Mouse (Mus musculus) MEL (cell line): Measurements from ENCODE around the gene Poc1b. TPM values are rescaled to one million over a fixed set of nuclear protein-coding genes. Genes with fewer than 3 reads are reported as not detected.

ENCODE experiments used
- DNase-seq: peaks from one replicate; pipeline ENCODE4 v3.0.0; 2011; ENCODE audit warnings: low read depth, low spot score
- H3K27ac ChIP-seq: 2 replicates; pipeline ENCODE4 v1.5.1; 2012; ENCODE audit warnings: low read depth, mild to moderate bottlenecking, control low read depth, low read length, moderate library complexity; ENCODE audit not compliant: control insufficient read depth
- H3K27me3 ChIP-seq, 2 experiments: fragments of 150-350 bp in 1 of 2; sonication (generic) in 1 of 2; 2 replicates each; pipeline ENCODE4 v1.6.1; 2012; ENCODE audit warnings: low read length in 2 of 2, mild to moderate bottlenecking in 2 of 2, improper control_type of control experiment in 1 of 2, moderate library complexity in 1 of 2; ENCODE audit not compliant: insufficient read depth in 2 of 2, control insufficient read depth in 1 of 2
- H3K36me3 ChIP-seq, 2 experiments: 2 replicates each; pipeline ENCODE4 v1.6.1; 2012 to 2014; ENCODE audit warnings: low read length in 2 of 2, improper control_type of control experiment in 1 of 2, inconsistent platforms in 1 of 2, mild to moderate bottlenecking in 1 of 2; ENCODE audit not compliant: insufficient read depth in 2 of 2, control insufficient read depth in 1 of 2
- H3K4me1 ChIP-seq, 2 experiments: fragments of 150-350 bp in 1 of 2; sonication (generic) in 1 of 2; 2 replicates each; pipeline ENCODE4 v1.6.1; 2012; ENCODE audit warnings: low read length in 2 of 2, improper control_type of control experiment in 1 of 2, mild to moderate bottlenecking in 1 of 2; ENCODE audit not compliant: insufficient read depth in 2 of 2, control insufficient read depth in 1 of 2
- H3K4me3 ChIP-seq, 2 experiments: fragments of 150-350 bp in 1 of 2; sonication (generic) in 1 of 2; 2 replicates each; pipeline ENCODE4 v1.5.1; 2012; ENCODE audit warnings: low read depth in 2 of 2, low read length in 2 of 2, mild to moderate bottlenecking in 2 of 2, moderate library complexity in 2 of 2, control low read depth in 1 of 2, improper control_type of control experiment in 1 of 2; ENCODE audit not compliant: control insufficient read depth in 1 of 2, insufficient read depth in 1 of 2
- H3K79me2 ChIP-seq: 2 replicates; pipeline ENCODE4 v1.6.1; 2012; ENCODE audit warnings: mild to moderate bottlenecking, low read length, moderate library complexity; ENCODE audit not compliant: control insufficient read depth, poor library complexity, insufficient read depth
- H3K9ac ChIP-seq: 2 replicates; pipeline ENCODE4 v1.6.1; 2012; ENCODE audit warnings: low read depth, mild to moderate bottlenecking, control low read depth, low read length, moderate library complexity; ENCODE audit not compliant: control insufficient read depth, poor library complexity, severe bottlenecking
- H3K9me3 ChIP-seq: fragments of 150-350 bp; sonication (generic); replicated peaks from 2 replicates; pipeline ENCODE4 v1.6.1; 2012; ENCODE audit warnings: mild to moderate bottlenecking, low read length, improper control_type of control experiment, moderate library complexity; ENCODE audit not compliant: insufficient read depth
- BHLHE40 ChIP-seq: IDR thresholded peaks from 2 replicates; pipeline ENCODE4 v1.6.1; 2012; ENCODE audit warnings: low read depth, mild to moderate bottlenecking, inconsistent platforms, low read length, improper control_type of control experiment, borderline replicate concordance
- CHD1 ChIP-seq: IDR thresholded peaks from 2 replicates; pipeline ENCODE4 v1.6.1; 2012; ENCODE audit warnings: low read depth, mild to moderate bottlenecking, inconsistent platforms, low read length, improper control_type of control experiment
- CHD2 ChIP-seq: IDR thresholded peaks from 2 replicates; pipeline ENCODE4 v1.6.1; 2011; ENCODE audit warnings: low read length, improper control_type of control experiment
- CTCF ChIP-seq, 3 experiments: IDR thresholded peaks in 2 of 3; conservative IDR thresholded peaks in 1 of 3; 2 replicates each; pipeline ENCODE4 v1.5.1; 2011 to 2012; ENCODE audit warnings: low read length in 3 of 3, low read depth in 2 of 3, mild to moderate bottlenecking in 2 of 3, improper control_type of control experiment in 1 of 3, inconsistent platforms in 1 of 3, mixed read lengths in 1 of 3, moderate library complexity in 1 of 3; ENCODE audit not compliant: control insufficient read depth in 1 of 3, insufficient read depth in 1 of 3, poor library complexity in 1 of 3, severe bottlenecking in 1 of 3
- ETS1 ChIP-seq: IDR thresholded peaks from 2 replicates; pipeline ENCODE4 v1.6.1; 2012; ENCODE audit warnings: low read depth, mild to moderate bottlenecking, inconsistent platforms, low read length, improper control_type of control experiment, moderate library complexity
- MAZ ChIP-seq: IDR thresholded peaks from 2 replicates; pipeline ENCODE4 v1.6.1; 2012; ENCODE audit warnings: low read depth, mild to moderate bottlenecking, inconsistent platforms, low read length, improper control_type of control experiment
- MEF2A ChIP-seq: IDR thresholded peaks from 2 replicates; pipeline ENCODE4 v1.6.1; 2014; ENCODE audit warnings: low read depth, mild to moderate bottlenecking, inconsistent platforms, low read length, improper control_type of control experiment; ENCODE audit not compliant: poor library complexity, insufficient replicate concordance, severe bottlenecking; ENCODE audit errors: extremely low read depth
- MXI1 ChIP-seq: IDR thresholded peaks from 2 replicates; pipeline ENCODE4 v1.6.1; 2011; ENCODE audit warnings: mild to moderate bottlenecking, low read depth, low read length, improper control_type of control experiment
- MYB ChIP-seq: IDR thresholded peaks from 2 replicates; pipeline ENCODE4 v1.6.1; 2011; ENCODE audit warnings: mild to moderate bottlenecking, low read depth, low read length, improper control_type of control experiment
- MYC ChIP-seq: IDR thresholded peaks from 2 replicates; pipeline ENCODE4 v1.6.1; 2011; ENCODE audit warnings: low read depth, mild to moderate bottlenecking, low read length, improper control_type of control experiment, moderate library complexity
- POLR2A ChIP-seq, 2 experiments: IDR thresholded peaks; 2 replicates each; pipeline ENCODE4 v1.6.1; 2011 to 2012; ENCODE audit warnings: low read length in 2 of 2, mild to moderate bottlenecking in 2 of 2, control low read depth in 1 of 2, improper control_type of control experiment in 1 of 2, low read depth in 1 of 2, moderate library complexity in 1 of 2; ENCODE audit not compliant: control insufficient read depth in 1 of 2, insufficient read depth in 1 of 2, poor library complexity in 1 of 2
- RAD21 ChIP-seq: IDR thresholded peaks from 2 replicates; pipeline ENCODE4 v1.6.1; 2011; ENCODE audit warnings: mild to moderate bottlenecking, low read depth, low read length, improper control_type of control experiment
- SIN3A ChIP-seq: IDR thresholded peaks from 2 replicates; pipeline ENCODE4 v1.6.1; 2012; ENCODE audit warnings: low read length, improper control_type of control experiment, inconsistent platforms
- SMC3 ChIP-seq: IDR thresholded peaks from 2 replicates; pipeline ENCODE4 v1.6.1; 2011; ENCODE audit warnings: low read depth, low read length, improper control_type of control experiment
- TAL1 ChIP-seq: IDR thresholded peaks from 2 replicates; pipeline ENCODE4 v1.6.1; 2012; ENCODE audit warnings: mild to moderate bottlenecking, inconsistent platforms, low read length, moderate library complexity, mixed read lengths
- TCF12 ChIP-seq: IDR thresholded peaks from 2 replicates; pipeline ENCODE4 v1.6.1; 2014; ENCODE audit warnings: low read depth, mild to moderate bottlenecking, inconsistent platforms, low read length, improper control_type of control experiment, moderate library complexity
- USF2 ChIP-seq, 2 experiments: IDR thresholded peaks; 2 replicates each; pipeline ENCODE4 v1.6.1; 2011 to 2012; ENCODE audit warnings: improper control_type of control experiment in 2 of 2, low read length in 2 of 2, borderline replicate concordance in 1 of 2, inconsistent platforms in 1 of 2, low read depth in 1 of 2, mild to moderate bottlenecking in 1 of 2; ENCODE audit not compliant: insufficient read depth in 1 of 2
- ZMIZ1 ChIP-seq: IDR thresholded peaks from 2 replicates; pipeline ENCODE4 v1.6.1; 2012; ENCODE audit warnings: low read depth, mild to moderate bottlenecking, inconsistent platforms, low read length, improper control_type of control experiment, moderate library complexity
- ZNF384 ChIP-seq: IDR thresholded peaks from 2 replicates; pipeline ENCODE4 v1.6.1; 2012; ENCODE audit warnings: low read depth, mild to moderate bottlenecking, inconsistent platforms, low read length, improper control_type of control experiment
- polyA plus RNA-seq, 2 experiments: library from polyadenylated mRNA; stranded (reverse) in 1 of 2; unstranded in 1 of 2; fragments of >175 nt in 1 of 2; fragments of >200 nt in 1 of 2; gene quantifications; 2 replicates each; pipeline versions ENCODE4 v1.2.1 to v1.2.4; 2012; ENCODE audit warnings: low replicate concordance in 2 of 2, low read depth in 1 of 2; ENCODE audit not compliant: insufficient read length in 2 of 2, insufficient read depth in 1 of 2, missing spikeins in 1 of 2
- total RNA-seq: library from RNA; depleted of rRNA; stranded (reverse); fragments of 300-350 nt; gene quantifications from 2 replicates; pipeline ENCODE4 v1.2.3, GENCODE M21; 2012

The Poc1b gene
- total and polyA plus RNA-seq, 3 experiments, result 3.3 to 15.3 TPM; not detected in 1

DNA sequence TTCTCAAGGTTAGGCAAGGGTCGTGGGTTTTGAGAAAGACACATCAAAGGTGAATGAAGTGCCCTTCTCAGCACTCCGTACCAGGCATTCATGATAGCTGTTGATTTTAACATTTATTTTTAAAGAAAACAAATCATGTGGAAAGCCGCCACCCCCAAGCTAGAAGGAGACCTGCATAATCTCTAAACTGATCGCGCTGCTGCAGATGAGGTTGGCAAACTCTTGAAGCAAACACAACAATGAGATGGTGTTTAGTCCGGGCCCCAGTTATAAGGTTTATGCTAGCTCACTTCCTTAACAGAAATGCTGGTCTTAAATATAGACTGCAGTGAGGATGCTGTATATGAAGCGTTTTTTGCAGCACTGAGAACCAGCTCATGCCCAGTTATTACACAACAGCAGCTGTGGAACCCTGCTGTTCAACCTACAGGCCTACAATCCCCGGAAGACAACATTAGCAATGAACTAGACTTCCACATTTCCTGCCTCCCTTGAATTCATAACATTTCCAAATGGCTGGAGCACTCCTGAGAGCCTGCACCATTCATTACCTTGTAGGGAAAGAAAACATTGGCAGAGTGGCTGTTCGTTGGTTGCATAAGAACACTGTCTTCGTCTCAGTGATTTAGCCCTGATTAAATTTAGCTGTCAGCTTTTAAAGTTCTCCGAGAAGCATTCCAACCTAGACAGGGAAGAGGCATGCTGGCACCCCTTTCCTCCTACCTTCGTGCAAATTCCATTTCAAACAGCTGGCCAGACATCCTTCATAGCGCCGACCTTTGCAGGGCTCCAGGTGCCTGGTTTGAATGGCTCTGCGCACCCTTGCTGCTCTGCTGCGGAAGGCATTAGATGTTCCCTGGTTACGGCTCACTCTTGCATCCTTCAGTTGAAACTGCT is 121.4 kb downstream of the Poc1b start:
- no peak for DNase-seq
- Histone ChIP-seq H3K79me2 (no peaks in the 10 kb centered on the region), H3K4me1 (no peaks in the 10 kb centered on the region), H3K4me3 (no peak overlapping the region), H3K36me3 (no peaks in the 10 kb centered on the region), H3K27me3 (peaks cover 0 to 6% of the 10 kb centered on the region in 2 experiments), H3K27ac (no peak overlapping the region), H3K9ac (no peak overlapping the region), H3K9me3 (no peaks in the 10 kb centered on the region)
- TF ChIP-seq TAL1 (no peak), MYC (no peak), ETS1 (no peak), POLR2A (IDR thresholded peaks at IDR 0.05; ENCODE audit: control insufficient read depth in 1 of 2, insufficient read depth in 1 of 2, low read depth in 1 of 2, low read length in 2 of 2, poor library complexity in 1 of 2) (no peak), CHD2 (no peak)

DNA sequence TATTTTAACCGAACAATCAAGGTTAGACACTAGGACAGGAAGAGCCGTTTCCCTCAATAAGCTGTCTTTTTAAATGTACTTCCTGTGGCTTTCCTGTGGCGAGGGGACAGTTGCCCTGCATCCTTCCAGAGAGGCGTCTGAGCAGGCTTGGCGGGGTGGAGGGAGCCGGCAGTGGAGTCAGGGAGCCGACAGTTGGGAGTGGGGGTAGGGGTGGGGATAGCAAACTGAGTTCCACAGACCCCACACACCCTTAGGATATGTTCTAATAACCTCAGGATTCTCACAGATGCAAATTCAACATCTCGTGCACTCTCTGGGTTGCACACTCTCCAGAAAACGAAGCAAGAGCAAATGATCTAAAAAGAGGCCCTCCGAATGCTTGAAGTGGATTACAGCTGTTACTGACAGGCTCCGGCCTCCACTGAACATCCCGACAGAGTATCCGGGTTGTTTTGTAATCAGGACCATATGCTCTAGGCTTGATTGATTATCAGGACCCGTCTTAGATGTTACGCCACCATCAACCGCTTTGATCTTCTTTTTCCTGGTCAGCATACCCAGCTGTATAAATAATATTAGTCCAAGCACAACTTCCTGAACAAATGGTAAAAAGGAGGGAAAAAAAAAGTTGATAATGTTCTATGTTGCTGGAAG is 122.3 kb downstream of the Poc1b start:
- no peak overlapping the region for H3K4me3 ChIP-seq
- no peaks in the 10 kb centered on the region for H3K9me3 ChIP-seq
- no peak overlapping the region for H3K9ac ChIP-seq
- H3K27ac ChIP-seq, result no peak overlapping the region
- peaks cover 0 to 6% of the 10 kb centered on the region in 2 experiments for H3K27me3 ChIP-seq
- TF ChIP-seq CTCF (IDR thresholded peaks at IDR 0.05 in 2 of 3, conservative IDR thresholded peaks at IDR 0.05 in 1 of 3; ENCODE audit: control insufficient read depth in 1 of 3, insufficient read depth in 1 of 3, low read depth in 2 of 3, low read length in 3 of 3, poor library complexity in 1 of 3, severe bottlenecking in 1 of 3) (no peak), USF2 (IDR thresholded peaks at IDR 0.05; ENCODE audit: borderline replicate concordance in 1 of 2, insufficient read depth in 1 of 2, low read depth in 1 of 2, low read length in 2 of 2) (no peak), MXI1 (no peak), BHLHE40 (no peak), SMC3 (no peak), ZNF384 (no peak), ZMIZ1 (no peak), TCF12 (no peak), SIN3A (no peak), POLR2A (IDR thresholded peaks at IDR 0.05; ENCODE audit: control insufficient read depth in 1 of 2, insufficient read depth in 1 of 2, low read depth in 1 of 2, low read length in 2 of 2, poor library complexity in 1 of 2) (no peak), TAL1 (no peak), CHD1 (no peak), MYB (no peak), MEF2A (no peak), ETS1 (no peak), MYC (no peak), MAZ (no peak), RAD21 (no peak)
- no peaks in the 10 kb centered on the region for H3K36me3 ChIP-seq
- H3K4me1 ChIP-seq, result no peaks in the 10 kb centered on the region
- DNase-seq, result no peak
- no peaks in the 10 kb centered on the region for H3K79me2 ChIP-seq
